Mouse (Mus musculus) cerebellum, adult (tissue): Measurements from ENCODE around the gene 5730409E04Rik.
A peak's percentile ranks its signal among the peaks of the same experiment; 100 is the strongest.

Experiments
- ATAC-seq: cut with Nextera tagmentation; 2 replicates; pipeline ENCODE4 v1.9.2; 2017; ENCODE audit warnings: mild to moderate bottlenecking, moderate library complexity, mixed read lengths; ENCODE audit not compliant: insufficient number of reproducible peaks, low FRiP score, low TSS enrichment

5730409E04Rik gene

GRCm38 (mm10) chr4:126632668-126633067 is 23.1 kb downstream of the 5730409E04Rik start:
- no peak for ATAC-seq

GRCm38 (mm10) chr4:126636330-126636729 is 26.7 kb downstream of the 5730409E04Rik start:
- no peak for ATAC-seq

- no peak for ATAC-seq
Measured at GRCm38 (mm10) chr4:126637446-126637845, 27.8 kb downstream of the 5730409E04Rik start.

- ATAC-seq: no peak
Measured at GRCm38 (mm10) chr4:126639339-126639738, 29.7 kb downstream of the 5730409E04Rik start.

- ATAC-seq: no peak
Measured at GRCm38 (mm10) chr4:126641901-126642300, 32.3 kb downstream of the 5730409E04Rik start.

- ATAC-seq: no peak
Measured at GRCm38 (mm10) chr4:126643815-126644214, 34.2 kb downstream of the 5730409E04Rik start.

- ATAC-seq: no peak
Measured at GRCm38 (mm10) chr4:126644333-126644963, 34.8 kb downstream of the 5730409E04Rik start.

- no peak for ATAC-seq
Measured at GRCm38 (mm10) chr4:126647996-126648910, 38.6 kb downstream of the 5730409E04Rik start.

GRCm38 (mm10) chr4:126653148-126653547 is 43.5 kb downstream of the 5730409E04Rik start:
- no peak for ATAC-seq

- ATAC-seq: no peak
Measured at GRCm38 (mm10) chr4:126655356-126655755, 45.7 kb downstream of the 5730409E04Rik start.

GRCm38 (mm10) chr4:126661249-126661648 is 51.6 kb downstream of the 5730409E04Rik start:
- ATAC-seq: peak; percentile 83; the same call in 1 of the 2 replicates
